Comparison of ENCODE assay signal across 23 mouse cellular contexts in genomic region chr3:69572561-69572960, GRCm38 (mm10). TPM values are rescaled to one million over a fixed set of nuclear protein-coding genes. Genes with fewer than 3 reads are reported as not detected.
DNase-seq lines count a peak whose midpoint lies in the region; ATAC-seq and TF ChIP-seq lines count a peak whose summit lies in the region.
"Had no signal": no experiment of that assay in that cellular context is flagged by ENCODE, and none has a peak within 500 bp of the region (broad histone marks: within the 10 kb centered on the region; RNA-seq: fewer than 3 reads in every experiment).

No protein-coding gene starts in this region.

- H3K4me3 ChIP-seq in liver, adult 2 months (ENCODE audit: insufficient read depth, low read depth, low read length): no peak overlapping the region
- no peak overlapping the region for H3K4me3 ChIP-seq in liver, embryonic 12.5 days
- H3K4me3 ChIP-seq: forebrain, embryonic 10.5 days; forebrain, embryonic 13.5 days; hindbrain, embryonic 10.5 days had no signal

- no peak overlapping the region for H3K9ac ChIP-seq in liver, adult 2 months (ENCODE audit: low read depth, low read length)
- no peak overlapping the region for H3K9ac ChIP-seq in liver, embryonic 12.5 days
- H3K9ac ChIP-seq: forebrain, embryonic 13.5 days; hindbrain, embryonic 14.5 days had no signal

- no peak overlapping the region for H3K27ac ChIP-seq in liver, adult 2 months (replicated peaks; ENCODE audit: insufficient read depth, low read depth, low read length)
- no peak overlapping the region for H3K27ac ChIP-seq in liver, embryonic 12.5 days
- H3K27ac ChIP-seq: forebrain, embryonic 10.5 days; forebrain, embryonic 13.5 days; hindbrain, embryonic 10.5 days; hindbrain, embryonic 14.5 days had no signal

- H3K4me1 ChIP-seq in liver, adult 2 months (ENCODE audit: control insufficient read depth, insufficient read depth, low read length): no peaks in the 10 kb centered on the region
- H3K4me1 ChIP-seq in liver, embryonic 12.5 days: no peaks in the 10 kb centered on the region
- H3K4me1 ChIP-seq: forebrain, embryonic 10.5 days; forebrain, embryonic 13.5 days; hindbrain, embryonic 10.5 days had no signal

- 79% methylated on average over 5 of the region's 5 CpGs for WGBS in liver, adult 2 months
- WGBS in liver, embryonic 12.5 days (ENCODE audit: insufficient replicate concordance): 81% methylated on average over 5 of the region's 5 CpGs

- no peaks in the 10 kb centered on the region for H3K9me3 ChIP-seq in liver, embryonic 12.5 days (replicated peaks)
- H3K9me3 ChIP-seq: forebrain, embryonic 10.5 days; forebrain, embryonic 13.5 days; hindbrain, embryonic 10.5 days had no signal

- no peaks in the 10 kb centered on the region for H3K27me3 ChIP-seq in liver, adult 2 months (ENCODE audit: control insufficient read depth, insufficient read depth, low read length)
- no peaks in the 10 kb centered on the region for H3K27me3 ChIP-seq in liver, embryonic 12.5 days (replicated peaks)
- H3K27me3 ChIP-seq: forebrain, embryonic 13.5 days had no signal

- intact Hi-C loops in heart, postnatal 25 days (cut with DNase I): no loop called here

- H3K4me2 ChIP-seq in liver, embryonic 12.5 days: no peak overlapping the region
- H3K4me2 ChIP-seq: forebrain, embryonic 13.5 days; heart, embryonic 11.5 days; hindbrain, embryonic 14.5 days had no signal

- TF ChIP-seq CTCF in liver, adult 2 months (IDR thresholded peaks at IDR 0.05; ENCODE audit: low read depth, low read length): no peak

- H3K36me3 ChIP-seq in liver, adult 2 months (ENCODE audit: control insufficient read depth, insufficient read depth, low read length): no peaks in the 10 kb centered on the region
- H3K36me3 ChIP-seq in liver, embryonic 12.5 days: no peaks in the 10 kb centered on the region

- no peaks in the 10 kb centered on the region for H3K79me2 ChIP-seq in liver, adult 2 months (ENCODE audit: control insufficient read depth, insufficient read depth, low read length)

- DNase-seq in cerebellum, postnatal 10 days: peak; percentile 52 to 68
- DNase-seq in cerebellum, adult 11 months: no peak
- peak; percentile 77 for DNase-seq in heart, adult 11 months
- no peak for DNase-seq in heart, postnatal 25 days (ENCODE audit: low spot score)
- peak; percentile 30 for DNase-seq in liver, adult 2 months (ENCODE audit: extremely low read depth, low read depth, low spot score)
- no peak for DNase-seq in urinary bladder, postnatal 14 days (ENCODE audit: low spot score)
- DNase-seq: adrenal gland, adult 8-10 months; adrenal gland, postnatal 25 days; cerebellum, adult 9-11 months; gastrocnemius, postnatal 10 days; gastrocnemius, postnatal 36 days; heart, postnatal 36 days; kidney, adult 2 months had no signal

- ATAC-seq in liver, embryonic 12.5 days: no peak
- ATAC-seq: CD4-positive, CD25-positive, alpha-beta regulatory T cell, adult 4 months; forebrain, embryonic 13.5 days; forebrain, embryonic 16.5 days; intestine, postnatal 0 days had no signal

- TF ChIP-seq POLR2A in liver, adult 2 months (IDR thresholded peaks at IDR 0.05; ENCODE audit: extremely low read depth, insufficient read depth, low read length): no peak

RNA-seq across cellular contexts. Expression of gene B3galnt1, which starts 26.2 kb away (rescaled TPM):
- total RNA-seq in heart, postnatal 25 days (2021): 1 to 10 TPM; 1.9 to 2.1 TPM
- 1.1 and 1.3 TPM in 2 replicates for total RNA-seq in liver, adult 2 months (2014; rRNA removed)
- polyA plus RNA-seq in liver, adult 2 months (2012; rRNA removed): 0.12 and 0.57 TPM in 2 replicates
- 5.1 TPM in 2 replicates for polyA plus RNA-seq in liver, embryonic 12.5 days (2016; fragmentation: Nextera tagmentation; extraction: Ambion mirVana)
- total RNA-seq: MEL had no signal

Comparison
In these comparisons a context has a peak if more than half of its experiments do, and no peak if none do; other contexts are left out.
1. DNase-seq: peak in cerebellum, postnatal 10 days (2 of 2), heart, adult 11 months (single experiment) and liver, adult 2 months (single experiment); none in cerebellum, adult 11 months (single experiment), heart, postnatal 25 days (single experiment) and urinary bladder, postnatal 14 days (single experiment).